Mouse (Mus musculus) forebrain, embryonic 13.5 days (tissue): Measurements from ENCODE around the gene Nfkb1. TPM values are rescaled to one million over a fixed set of nuclear protein-coding genes. Genes with fewer than 3 reads are reported as not detected.

Experiments
- ATAC-seq: fragments of 200-750 bp; cut with Nextera tagmentation; 2 replicates; pipeline ENCODE4 v1.8.0; 2017
- H3K27ac ChIP-seq: fragments of 300-500 bp; sonication (generic); 2 replicates; pipeline ENCODE4 v1.5.1; 2015; ENCODE audit warnings: inconsistent platforms, mild to moderate bottlenecking, moderate library complexity
- H3K27me3 ChIP-seq: fragments of 300-500 bp; sonication (generic); 2 replicates; pipeline ENCODE4 v1.6.1; 2015; ENCODE audit warnings: mild to moderate bottlenecking, inconsistent platforms
- H3K36me3 ChIP-seq: fragments of 300-500 bp; sonication (generic); 2 replicates; pipeline ENCODE4 v1.6.1; 2015; ENCODE audit warnings: mild to moderate bottlenecking, inconsistent platforms; ENCODE audit not compliant: poor library complexity, severe bottlenecking
- H3K4me1 ChIP-seq: fragments of 300-500 bp; sonication (generic); 2 replicates; pipeline ENCODE4 v1.6.1; 2015; ENCODE audit warnings: inconsistent platforms
- H3K4me2 ChIP-seq: fragments of 300-500 bp; sonication (generic); 2 replicates; pipeline ENCODE4 v1.6.1; 2015; ENCODE audit warnings: inconsistent platforms, mild to moderate bottlenecking, moderate library complexity
- H3K4me3 ChIP-seq: fragments of 300-500 bp; sonication (generic); 2 replicates; pipeline ENCODE4 v1.5.1; 2015; ENCODE audit warnings: mild to moderate bottlenecking, inconsistent platforms
- H3K9ac ChIP-seq: fragments of 300-500 bp; sonication (generic); 2 replicates; pipeline ENCODE4 v1.6.1; 2015; ENCODE audit warnings: mild to moderate bottlenecking, inconsistent platforms
- H3K9me3 ChIP-seq: fragments of 300-500 bp; sonication (generic); replicated peaks from 2 replicates; pipeline ENCODE4 v1.6.1; 2016; ENCODE audit warnings: inconsistent platforms
- WGBS: fragments of 180-500 bp; shearing (Covaris S2); methylation state at CpG from one replicate; pipeline ENCODE4 v1.1.7; 2015; 5-methylcytosine and 5-hydroxymethylcytosine counted together
- polyA plus RNA-seq: library from polyadenylated mRNA; unstranded; fragments of >200 nt; fragmentation: Nextera tagmentation; extraction: Ambion mirVana; gene quantifications from 2 replicates; pipeline ENCODE4 v1.2.1, GENCODE M21; 2015

Gene Nfkb1
- polyA plus RNA-seq, 1 experiment from 2014 or later, result 8.0 TPM

- no peaks in the 10 kb centered on the region for H3K9me3 ChIP-seq
- no peaks in the 10 kb centered on the region for H3K27me3 ChIP-seq
- ATAC-seq, result no peak
- no peak overlapping the region for H3K27ac ChIP-seq
- no peak overlapping the region for H3K4me3 ChIP-seq
- no peak overlapping the region for H3K9ac ChIP-seq
- H3K4me2 ChIP-seq, result no peak overlapping the region
- H3K4me1 ChIP-seq, result no peaks in the 10 kb centered on the region
- H3K36me3 ChIP-seq, result peaks cover 3% of the 10 kb centered on the region; the same call in 1 of the 2 replicates
- WGBS, result 89% methylated on average over 14 of the region's 14 CpGs
These were observed 55.5 kb downstream of the Nfkb1 start for GRCm38 (mm10) chr3:135635646-135636434.

GRCm38 (mm10) chr3:135635030-135635429 lies 56.3 kb downstream of the Nfkb1 start:
- ATAC-seq, result no peak
- H3K27me3 ChIP-seq, result no peaks in the 10 kb centered on the region
- peaks cover 2% of the 10 kb centered on the region; the same call in 1 of the 2 replicates for H3K36me3 ChIP-seq
- H3K4me2 ChIP-seq, result no peak overlapping the region
- no peak overlapping the region for H3K9ac ChIP-seq
- H3K4me3 ChIP-seq, result no peak overlapping the region
- no peak overlapping the region for H3K27ac ChIP-seq
- no peaks in the 10 kb centered on the region for H3K4me1 ChIP-seq
- H3K9me3 ChIP-seq, result no peaks in the 10 kb centered on the region
- WGBS, result 85% methylated on average over 1 of the region's 1 CpGs

- Histone ChIP-seq H3K27ac (no peak overlapping the region), H3K4me1 (no peaks in the 10 kb centered on the region), H3K9me3 (no peaks in the 10 kb centered on the region), H3K36me3 (no peaks in the 10 kb centered on the region; the same call in 1 of the 2 replicates), H3K4me3 (no peak overlapping the region), H3K9ac (no peak overlapping the region), H3K4me2 (no peak overlapping the region), H3K27me3 (no peaks in the 10 kb centered on the region)
- WGBS, result 93% methylated on average over 3 of the region's 3 CpGs
- no peak for ATAC-seq
These were observed 57.1 kb downstream of the Nfkb1 start for GRCm38 (mm10) chr3:135634275-135634674.

DNA sequence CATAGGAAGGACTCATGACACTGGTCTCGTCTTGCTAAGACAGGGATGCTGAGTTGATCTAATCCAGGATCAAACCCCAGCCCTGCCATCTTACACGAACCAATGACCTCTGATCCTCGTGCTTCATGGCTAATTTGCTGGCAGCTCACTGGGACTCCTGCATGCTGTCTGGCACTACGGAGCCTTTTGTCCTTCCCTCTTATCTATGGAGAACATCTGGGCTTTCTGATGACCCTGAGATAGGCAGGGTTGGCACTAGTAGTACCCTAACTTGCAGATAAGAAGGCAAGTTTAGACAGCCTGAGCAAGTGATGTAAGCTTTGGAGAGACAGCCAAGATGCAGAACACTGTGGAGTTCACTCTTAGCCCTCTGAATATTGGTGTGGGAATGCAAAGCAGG lies 59.5 kb downstream of the Nfkb1 start:
- no peak overlapping the region for H3K4me3 ChIP-seq
- no peak for ATAC-seq
- H3K9me3 ChIP-seq, result no peaks in the 10 kb centered on the region
- H3K36me3 ChIP-seq, result peaks cover 3% of the 10 kb centered on the region; the same call in 1 of the 2 replicates
- no peaks in the 10 kb centered on the region for H3K4me1 ChIP-seq
- H3K9ac ChIP-seq, result no peak overlapping the region
- H3K27me3 ChIP-seq, result no peaks in the 10 kb centered on the region
- no peak overlapping the region for H3K4me2 ChIP-seq
- WGBS, result 63% methylated on average over 4 of the region's 4 CpGs
- no peak overlapping the region for H3K27ac ChIP-seq

GRCm38 (mm10) chr3:135631096-135631457 lies 60.3 kb downstream of the Nfkb1 start:
- Histone ChIP-seq H3K4me3 (no peak overlapping the region), H3K4me2 (no peak overlapping the region; the same call in 1 of the 2 replicates), H3K36me3 (peaks cover 7% of the 10 kb centered on the region; the same call in 1 of the 2 replicates), H3K9me3 (no peaks in the 10 kb centered on the region), H3K27me3 (no peaks in the 10 kb centered on the region), H3K4me1 (no peaks in the 10 kb centered on the region), H3K27ac (no peak overlapping the region), H3K9ac (no peak overlapping the region)
- ATAC-seq, result peak; percentile 52
- WGBS, result 64% methylated on average over 10 of the region's 10 CpGs

DNA sequence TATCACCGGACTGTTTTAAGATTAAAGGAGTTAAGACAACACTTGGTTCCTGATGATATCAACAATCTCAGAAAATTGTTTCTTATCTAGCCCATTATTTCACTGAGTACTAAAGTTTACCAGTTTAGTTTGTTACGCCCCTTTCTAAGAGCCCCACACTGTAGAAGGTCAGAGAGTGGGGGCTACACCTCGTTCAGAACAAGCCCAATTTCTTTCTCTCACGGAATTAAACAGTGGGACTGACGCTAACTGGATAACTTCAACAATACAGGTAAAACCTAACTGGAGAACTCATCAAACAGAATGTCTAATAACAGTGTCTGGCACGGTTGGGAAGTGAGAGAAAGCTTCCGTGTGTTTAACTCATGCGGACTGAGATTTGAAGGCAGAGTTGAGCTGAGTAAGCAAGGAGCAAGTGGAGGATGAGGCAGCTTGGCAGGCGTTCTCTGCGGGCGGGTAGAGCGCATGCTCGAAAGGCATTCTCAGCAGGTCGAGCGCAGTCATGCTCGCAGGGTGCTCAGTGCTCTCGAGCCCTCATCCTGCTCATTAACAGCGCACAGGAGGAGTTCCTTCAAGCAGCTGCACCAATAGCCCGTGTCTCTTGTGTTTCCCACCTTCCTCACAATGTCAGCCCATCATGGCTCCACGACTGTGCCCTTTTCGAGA lies 60.8 kb downstream of the Nfkb1 start:
- peak; percentile 72 for ATAC-seq
- Histone ChIP-seq H3K9me3 (no peaks in the 10 kb centered on the region), H3K27ac (no peak overlapping the region), H3K4me3 (no peak overlapping the region), H3K4me1 (no peaks in the 10 kb centered on the region), H3K9ac (no peak overlapping the region), H3K27me3 (no peaks in the 10 kb centered on the region), H3K4me2 (no peak overlapping the region; the same call in 1 of the 2 replicates), H3K36me3 (peaks cover 9% of the 10 kb centered on the region; the same call in 1 of the 2 replicates)
- WGBS, result 65% methylated on average over 21 of the region's 21 CpGs

DNA sequence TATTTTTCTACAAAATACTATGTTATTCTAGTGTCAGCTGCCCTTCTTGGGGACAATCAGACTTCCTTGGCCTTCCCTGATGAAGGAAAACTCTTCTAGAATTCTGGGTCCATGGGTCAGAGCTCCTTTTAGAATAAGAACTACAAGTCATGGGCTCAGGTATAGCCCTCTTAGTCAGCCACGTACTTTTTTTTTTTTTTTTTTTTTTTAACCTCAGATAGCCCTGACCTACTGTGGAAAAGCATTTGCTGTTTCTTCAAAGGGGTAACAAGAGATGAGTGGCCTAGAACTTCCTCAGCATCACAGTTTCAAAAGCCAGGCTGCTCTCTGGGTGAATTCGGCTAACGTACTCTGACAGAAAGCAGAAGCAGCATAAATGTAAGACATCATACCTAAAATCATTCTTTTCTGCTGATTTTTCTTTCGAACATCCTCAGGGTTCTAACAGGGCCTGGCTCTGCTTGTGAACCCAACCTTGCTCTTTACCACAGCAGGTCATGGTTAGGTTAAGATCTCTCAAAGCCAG lies 61.5 kb downstream of the Nfkb1 start:
- no peak overlapping the region for H3K4me3 ChIP-seq
- WGBS, result 95% methylated on average over 4 of the region's 4 CpGs
- H3K27me3 ChIP-seq, result no peaks in the 10 kb centered on the region
- no peak for ATAC-seq
- H3K4me2 ChIP-seq, result no peak overlapping the region
- no peak overlapping the region for H3K9ac ChIP-seq
- no peaks in the 10 kb centered on the region for H3K9me3 ChIP-seq
- H3K4me1 ChIP-seq, result no peaks in the 10 kb centered on the region
- H3K27ac ChIP-seq, result no peak overlapping the region
- H3K36me3 ChIP-seq, result peaks cover 12% of the 10 kb centered on the region; the same call in 1 of the 2 replicates

DNA sequence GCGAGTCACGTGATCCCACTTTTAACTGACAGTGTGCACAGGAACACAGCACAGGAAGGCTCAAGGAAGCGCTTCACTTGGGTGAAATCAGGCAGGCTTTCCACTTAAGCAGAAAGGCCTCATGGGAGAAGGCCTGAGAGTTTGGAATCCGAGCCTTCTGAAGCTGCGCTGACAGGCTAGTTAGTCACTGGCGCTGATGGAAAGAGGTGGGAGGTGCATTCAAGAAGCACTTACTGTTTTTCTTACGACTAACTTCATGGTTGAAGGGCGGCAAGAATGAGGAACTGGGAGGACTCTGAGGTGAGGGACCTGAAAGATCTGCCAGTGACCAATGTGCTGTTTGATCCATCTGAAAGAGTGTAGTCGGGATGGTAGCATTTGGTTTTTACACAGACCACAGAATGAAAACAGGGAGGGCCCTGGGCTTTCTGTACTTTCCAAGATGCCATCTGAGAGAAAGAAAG lies 62.6 kb downstream of the Nfkb1 start:
- 88% methylated on average over 9 of the region's 9 CpGs for WGBS
- Histone ChIP-seq H3K36me3 (peaks cover 15% of the 10 kb centered on the region; the same call in 1 of the 2 replicates), H3K9ac (no peak overlapping the region), H3K9me3 (no peaks in the 10 kb centered on the region), H3K4me3 (no peak overlapping the region), H3K27me3 (no peaks in the 10 kb centered on the region), H3K4me1 (no peaks in the 10 kb centered on the region), H3K4me2 (no peak overlapping the region), H3K27ac (no peak overlapping the region)
- ATAC-seq, result no peak

- no peak for ATAC-seq
- Histone ChIP-seq H3K36me3 (peaks cover 15% of the 10 kb centered on the region; the same call in 1 of the 2 replicates), H3K9ac (no peak overlapping the region), H3K27me3 (no peaks in the 10 kb centered on the region), H3K4me1 (no peaks in the 10 kb centered on the region), H3K4me2 (no peak overlapping the region), H3K27ac (no peak overlapping the region), H3K4me3 (no peak overlapping the region), H3K9me3 (no peaks in the 10 kb centered on the region)
- WGBS, result 93% methylated on average over 9 of the region's 9 CpGs
These were observed 63.2 kb downstream of the Nfkb1 start for GRCm38 (mm10) chr3:135628000-135628705.

DNA sequence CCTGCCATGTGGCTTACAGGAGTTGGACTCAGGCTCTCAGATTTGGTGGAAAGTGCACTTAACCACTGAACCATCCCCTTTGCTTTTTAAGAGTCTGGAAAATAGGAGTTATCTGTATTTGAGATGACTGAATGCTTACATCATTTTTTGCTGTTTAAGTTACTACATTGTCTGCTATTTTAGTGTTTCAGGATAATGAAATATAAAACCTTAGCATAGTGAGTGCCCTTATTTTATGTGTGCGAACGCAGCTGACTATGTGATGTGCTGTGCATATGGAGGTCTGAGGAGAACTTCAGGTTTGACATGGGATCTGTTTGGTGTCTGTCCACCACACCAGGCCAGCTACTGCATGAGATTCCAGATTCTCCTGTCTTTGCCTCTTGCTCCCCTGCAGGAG lies 66.1 kb downstream of the Nfkb1 start:
- Histone ChIP-seq H3K4me3 (no peak overlapping the region), H3K27me3 (no peaks in the 10 kb centered on the region), H3K9ac (no peak overlapping the region), H3K4me1 (no peaks in the 10 kb centered on the region), H3K9me3 (no peaks in the 10 kb centered on the region), H3K4me2 (no peak overlapping the region), H3K36me3 (peaks cover 15% of the 10 kb centered on the region; the same call in 1 of the 2 replicates), H3K27ac (no peak overlapping the region)
- no peak for ATAC-seq
- WGBS, result 98% methylated on average over 2 of the region's 2 CpGs

DNA sequence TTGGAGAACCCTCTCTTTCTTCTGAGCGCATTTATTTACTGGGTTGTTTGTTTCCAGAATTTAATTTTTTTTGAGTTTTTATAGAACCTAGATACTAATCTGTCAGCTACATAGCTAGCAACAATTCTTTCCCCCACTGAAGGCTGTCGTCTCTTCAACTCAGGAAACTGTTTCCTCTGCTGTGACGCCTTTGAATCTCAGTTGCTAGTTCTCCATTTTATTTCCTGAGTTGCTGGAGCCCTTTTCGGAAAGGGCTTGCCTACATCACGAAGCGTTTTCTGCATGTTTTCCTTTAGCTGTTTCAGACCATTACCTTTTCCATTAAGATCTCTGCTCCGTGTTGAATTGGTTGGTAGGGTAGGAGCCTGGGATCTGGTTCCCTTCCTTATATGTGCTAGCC lies 74.6 kb downstream of the Nfkb1 start:
- H3K27ac ChIP-seq, result no peak overlapping the region
- ATAC-seq, result no peak
- H3K9ac ChIP-seq, result no peak overlapping the region
- peaks cover 56% of the 10 kb centered on the region for H3K36me3 ChIP-seq
- no peaks in the 10 kb centered on the region for H3K4me1 ChIP-seq
- H3K9me3 ChIP-seq, result no peaks in the 10 kb centered on the region
- H3K4me2 ChIP-seq, result no peak overlapping the region
- no peaks in the 10 kb centered on the region for H3K27me3 ChIP-seq
- WGBS, result 95% methylated on average over 7 of the region's 7 CpGs
- no peak overlapping the region for H3K4me3 ChIP-seq

GRCm38 (mm10) chr3:135614376-135614775 lies 77.0 kb downstream of the Nfkb1 start:
- Histone ChIP-seq H3K9ac (no peak overlapping the region), H3K4me2 (no peak overlapping the region), H3K27ac (no peak overlapping the region), H3K9me3 (no peaks in the 10 kb centered on the region), H3K4me1 (no peaks in the 10 kb centered on the region), H3K27me3 (no peaks in the 10 kb centered on the region), H3K4me3 (no peak overlapping the region), H3K36me3 (peaks cover 62% of the 10 kb centered on the region)
- WGBS, result 79% methylated on average over 3 of the region's 3 CpGs
- no peak for ATAC-seq
